Mouse (Mus musculus) c-Kit-positive CD71-negative TER-119-negative erythroid progenitor cells, embryonic 14.5 days (primary cell): ENCODE measurements around the gene Map3k3.
"Not testable (repeated sequence)": the region's sequence is repeated elsewhere in the genome, so short reads cannot be mapped to it uniquely, and the experiment has no call there.

ENCODE experiments used
- DNase-seq: peaks from one replicate; pipeline ENCODE4 v3.0.0-alpha.2; 2013; ENCODE audit warnings: low read depth

The Map3k3 gene

DNA sequence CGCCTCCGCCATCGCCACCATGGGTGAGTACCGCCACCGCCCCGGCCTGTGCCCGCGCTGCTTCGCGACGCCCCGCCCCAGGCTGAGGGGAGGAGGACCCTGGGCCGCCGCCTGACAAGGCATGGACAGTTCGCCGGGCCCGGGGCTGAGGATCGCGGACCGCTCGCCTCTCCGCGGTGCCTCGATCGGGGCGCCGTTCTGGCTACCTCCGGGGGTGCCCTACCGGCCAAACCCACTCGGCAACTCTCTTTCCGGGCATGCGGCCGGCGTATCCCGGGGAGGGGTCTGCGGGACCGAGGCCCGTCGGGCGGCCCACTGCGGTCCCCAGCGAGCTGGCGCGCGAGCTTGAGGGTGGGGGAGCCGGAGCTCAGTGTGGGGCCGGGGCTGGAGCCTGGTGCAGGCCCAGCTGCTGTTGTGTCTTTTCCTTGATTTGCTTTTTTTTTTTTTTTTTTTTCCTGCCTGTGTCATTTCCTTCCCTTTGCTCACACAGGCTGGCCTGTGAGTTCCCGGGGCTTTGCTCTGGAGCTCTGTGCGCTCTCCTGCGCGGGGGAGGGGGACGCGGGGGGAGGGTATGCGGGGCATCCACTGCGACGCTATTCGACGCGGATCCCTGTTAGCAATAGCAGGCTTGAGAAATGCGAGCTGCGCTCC is 623 bp downstream of the Map3k3 start:
- DNase-seq, result no peak

DNA sequence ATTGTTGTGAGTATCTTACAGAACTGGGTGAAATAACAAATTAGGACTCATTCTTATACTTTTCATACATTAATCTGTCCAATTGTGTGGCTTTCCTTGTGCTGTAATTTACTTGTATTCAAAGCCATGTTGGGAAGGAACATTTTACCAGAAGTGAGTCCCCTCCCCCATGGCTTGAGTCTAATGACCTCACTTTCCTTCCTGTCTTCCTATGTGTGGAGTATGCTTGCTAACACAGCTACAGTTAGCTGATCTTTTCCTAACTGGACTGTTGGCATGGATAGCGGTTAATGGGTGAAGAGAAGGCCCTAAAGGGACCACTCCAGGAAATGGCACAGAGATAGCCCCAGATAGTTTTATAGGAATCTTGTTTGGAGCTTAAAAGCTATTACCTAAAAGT is 13.8 kb downstream of the Map3k3 start:
- DNase-seq, result peak; percentile 33

DNA sequence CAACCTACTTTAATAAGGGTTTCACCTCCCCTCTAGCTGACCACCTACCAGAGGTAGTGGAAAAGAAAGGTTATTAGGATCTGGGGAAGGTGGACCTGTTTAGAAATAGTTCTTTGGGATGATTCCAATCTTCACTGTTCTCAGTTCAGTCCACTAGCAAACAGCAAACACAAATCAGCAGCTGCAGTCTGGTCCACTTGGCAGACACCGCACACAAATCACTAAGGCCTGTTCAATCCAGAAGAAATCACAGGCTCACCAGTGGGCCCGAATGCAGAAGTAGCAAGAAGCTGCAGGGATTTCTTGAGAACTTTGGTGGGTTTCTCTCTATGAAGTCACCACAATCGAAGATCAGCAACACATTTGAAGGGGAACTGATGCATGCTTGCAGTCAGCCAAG is 18.5 kb downstream of the Map3k3 start:
- no peak for DNase-seq

DNA sequence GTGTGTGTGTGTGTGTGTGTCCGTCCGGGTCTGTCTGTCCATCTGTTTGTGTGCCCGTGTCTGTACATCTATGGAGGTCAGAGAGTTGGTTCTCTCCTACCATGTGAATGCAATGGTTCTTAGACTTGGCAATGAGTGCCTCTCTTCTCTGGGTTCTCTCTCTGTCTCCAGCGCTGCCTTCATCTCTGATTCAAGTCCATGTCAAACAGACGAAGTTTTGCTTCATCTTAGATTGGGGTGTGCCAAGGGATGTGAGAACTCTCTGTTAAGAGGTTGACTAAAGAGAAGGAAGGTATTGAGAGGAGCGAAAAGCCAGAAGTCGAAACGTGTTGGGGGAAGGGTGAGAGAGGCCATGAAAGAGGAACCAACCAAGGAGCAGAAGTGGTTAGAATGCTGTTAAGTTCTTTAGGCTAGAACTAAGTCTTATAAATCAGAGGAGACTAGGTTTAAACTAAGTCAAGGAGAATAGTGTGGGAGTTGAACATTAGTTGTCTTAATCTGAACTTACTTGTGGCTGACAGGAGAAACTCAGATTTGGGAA is 21.7 kb downstream of the Map3k3 start:
- peak; percentile 51 for DNase-seq

DNA sequence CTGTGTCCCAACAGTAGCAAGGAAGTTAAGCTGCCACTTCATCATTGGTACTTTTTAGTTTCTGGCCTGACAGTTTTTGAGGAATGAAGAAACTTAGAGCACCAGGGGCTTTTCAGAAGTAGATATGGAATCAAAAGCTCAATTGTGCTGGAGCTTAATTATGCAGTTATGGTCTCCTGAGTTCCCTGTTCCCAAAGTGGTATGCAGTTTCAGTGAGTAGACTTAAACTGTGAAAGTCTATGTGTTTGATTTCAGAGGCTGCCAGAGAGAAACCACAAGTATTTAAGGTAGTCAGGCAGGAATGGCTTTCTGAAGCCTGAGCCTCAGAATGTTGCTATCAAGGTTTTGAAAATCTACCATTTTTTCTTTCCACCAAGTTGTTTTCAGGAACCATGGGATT is 27.3 kb downstream of the Map3k3 start:
- no peak for DNase-seq

- DNase-seq, result no peak
Measured at GRCm38 (mm10) chr11:106122221-106122620, 37.8 kb downstream of the Map3k3 start.

DNA sequence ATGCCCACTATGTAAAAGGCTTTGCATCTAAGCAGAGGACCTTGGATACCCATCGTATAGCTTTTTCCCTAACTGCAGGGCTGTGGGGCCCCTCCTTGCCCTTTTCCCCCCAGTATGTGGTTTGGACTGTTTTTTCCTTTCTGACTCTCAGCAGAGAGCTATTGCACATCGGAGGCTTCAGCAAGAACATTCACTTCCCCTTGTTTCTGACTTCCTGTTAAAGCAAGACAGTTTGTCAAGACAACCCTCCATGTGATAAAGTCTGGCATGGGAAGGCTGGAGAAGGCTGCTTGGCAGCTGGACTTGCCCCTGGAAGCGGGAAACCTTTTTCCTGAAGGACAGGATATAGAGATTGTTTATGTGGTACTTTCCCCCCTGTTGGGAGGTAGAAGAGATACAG is 38.3 kb downstream of the Map3k3 start:
- DNase-seq, result peak; percentile 38

- DNase-seq, result no peak
Measured at GRCm38 (mm10) chr11:106124784-106125183, 40.4 kb downstream of the Map3k3 start.

GRCm38 (mm10) chr11:106125827-106126226 is 41.4 kb downstream of the Map3k3 start:
- no peak for DNase-seq

GRCm38 (mm10) chr11:106126727-106127373 is 42.4 kb downstream of the Map3k3 start:
- not testable (repeated sequence) for DNase-seq

DNA sequence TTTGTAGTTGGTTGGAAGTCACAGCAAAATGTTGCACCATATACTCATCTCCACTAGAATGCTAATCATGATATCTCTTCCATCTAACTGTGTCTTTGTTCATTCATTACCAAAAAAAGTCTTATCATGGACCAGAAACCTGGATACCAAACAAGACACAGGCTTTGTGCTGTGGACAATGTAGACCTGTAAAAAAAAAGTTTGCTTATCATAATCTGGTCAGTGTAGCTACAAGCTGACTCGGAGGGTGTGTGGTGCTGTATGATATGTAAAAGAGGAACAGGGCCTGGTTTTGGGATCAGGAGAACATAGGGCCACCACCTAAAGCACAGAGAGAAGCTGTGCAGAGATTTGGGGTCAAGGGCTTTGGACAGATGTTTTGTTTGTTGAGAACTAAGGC is 45.1 kb downstream of the Map3k3 start:
- DNase-seq, result no peak

DNA sequence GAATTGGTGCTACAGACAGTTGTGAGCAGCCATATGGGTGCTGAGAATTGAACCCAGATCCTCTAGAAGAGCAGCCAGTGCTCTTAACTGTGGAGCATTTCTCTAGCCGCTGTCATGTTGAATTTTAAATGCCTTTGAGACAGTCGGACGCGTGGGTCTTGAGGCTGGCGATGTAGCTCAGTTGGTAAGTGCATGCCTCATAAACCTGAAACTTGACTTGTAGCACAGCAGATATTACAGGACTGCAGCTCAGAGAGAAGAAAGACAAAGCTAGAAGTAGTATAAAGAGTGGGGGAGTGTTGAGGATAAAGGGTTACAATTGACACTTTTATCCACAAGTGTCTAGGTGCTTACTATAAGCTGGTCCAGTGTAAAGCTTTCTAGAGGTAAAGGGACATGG is 48.1 kb downstream of the Map3k3 start:
- DNase-seq, result no peak

- DNase-seq, result no peak
Measured at GRCm38 (mm10) chr11:106134580-106135528, 50.4 kb downstream of the Map3k3 start.

GRCm38 (mm10) chr11:106151219-106151618 is 66.8 kb downstream of the Map3k3 start:
- DNase-seq, result no peak

- no peak for DNase-seq
Measured at GRCm38 (mm10) chr11:106152132-106152531, 67.7 kb downstream of the Map3k3 start.

- DNase-seq, result no peak
Measured at GRCm38 (mm10) chr11:106154091-106154490, 69.7 kb downstream of the Map3k3 start.

GRCm38 (mm10) chr11:106154770-106155169 is 70.4 kb downstream of the Map3k3 start:
- no peak for DNase-seq

DNA sequence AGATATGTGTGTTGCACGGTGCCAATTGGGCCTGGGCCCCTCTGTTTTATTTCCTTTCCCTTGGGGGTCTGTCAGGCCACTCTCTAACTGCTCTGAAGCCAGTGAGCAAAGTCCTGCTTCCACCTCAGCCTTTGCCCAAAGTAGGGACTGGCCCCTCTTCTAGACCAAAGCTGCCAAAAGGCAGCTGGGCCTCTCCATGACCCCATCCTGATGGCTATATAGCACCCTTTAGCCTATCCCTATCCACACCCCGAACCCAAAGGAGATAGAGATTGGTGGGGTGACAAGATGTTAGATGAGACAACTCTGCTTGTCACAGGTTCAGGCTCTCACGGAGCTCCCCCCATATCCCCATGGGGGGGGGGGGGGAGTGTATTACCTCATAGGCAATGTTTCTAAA is 71.3 kb downstream of the Map3k3 start:
- DNase-seq, result no peak

DNA sequence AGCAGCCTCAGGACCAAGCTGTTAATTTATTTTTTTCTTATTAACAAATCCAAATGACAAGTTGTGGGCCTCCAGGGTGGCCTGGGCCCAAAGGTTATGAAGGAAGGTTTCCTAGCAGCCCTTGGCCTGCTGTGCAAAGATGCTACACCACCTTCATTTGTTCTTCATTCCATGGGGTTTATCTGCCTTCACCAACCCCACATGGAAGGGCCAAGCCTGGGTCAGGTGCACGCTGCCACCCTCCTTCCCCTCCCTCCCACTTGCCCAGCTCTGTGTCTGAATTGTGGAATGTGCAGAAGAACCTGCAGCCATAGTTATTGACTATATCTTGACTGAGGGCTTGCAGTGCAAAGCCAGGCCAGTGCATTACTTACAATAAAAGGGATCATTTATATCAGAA is 71.8 kb downstream of the Map3k3 start:
- no peak for DNase-seq

- no peak for DNase-seq
Measured at GRCm38 (mm10) chr11:106157154-106157553, 72.7 kb downstream of the Map3k3 start.

DNA sequence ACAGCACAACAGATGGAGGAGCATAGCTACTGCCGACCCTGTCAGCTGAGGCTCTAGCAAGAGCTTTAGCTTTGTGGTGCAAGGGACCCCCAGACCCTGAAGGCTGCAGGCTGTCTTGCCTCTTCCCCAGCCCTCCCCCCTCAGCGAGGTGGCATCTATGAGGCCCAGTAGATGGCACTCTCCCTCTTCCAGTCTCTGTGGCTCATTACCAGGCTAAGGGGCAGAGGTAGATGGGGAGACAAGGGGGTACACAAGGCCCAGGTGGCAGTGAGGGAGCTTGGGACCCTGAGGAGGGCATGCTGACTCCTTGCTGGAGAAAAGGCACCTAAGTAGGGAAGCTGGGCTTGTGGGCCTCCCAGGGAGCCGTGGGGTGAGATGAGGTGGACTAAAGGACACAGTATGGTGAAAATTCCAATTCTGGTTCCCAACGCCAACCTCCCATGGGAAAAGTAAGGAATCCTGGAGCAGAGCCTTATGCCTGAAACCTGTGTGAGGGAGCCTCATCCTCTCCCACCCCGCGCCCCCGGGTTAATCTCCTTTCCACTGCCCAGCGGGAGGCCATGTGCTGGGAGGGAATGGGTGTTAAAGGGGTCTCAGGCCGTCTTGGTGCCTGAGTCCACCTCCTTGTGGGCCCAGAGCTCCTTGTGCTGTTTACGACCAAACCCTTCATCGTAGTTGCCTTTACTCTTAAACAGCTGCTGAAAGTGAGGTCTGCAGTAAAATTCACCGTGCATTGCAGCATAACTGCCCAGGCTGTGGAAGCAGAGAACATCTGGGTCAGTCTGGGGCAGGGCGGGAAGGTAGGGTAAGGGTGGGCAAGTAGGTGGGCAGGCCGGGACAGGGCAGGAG is 73.9 kb downstream of the Map3k3 start:
- DNase-seq, result no peak

GRCm38 (mm10) chr11:106158930-106159215 is 74.5 kb downstream of the Map3k3 start:
- no peak for DNase-seq
